Comparison of ENCODE assay signal across 26 mouse cellular contexts in the genomic region with DNA sequence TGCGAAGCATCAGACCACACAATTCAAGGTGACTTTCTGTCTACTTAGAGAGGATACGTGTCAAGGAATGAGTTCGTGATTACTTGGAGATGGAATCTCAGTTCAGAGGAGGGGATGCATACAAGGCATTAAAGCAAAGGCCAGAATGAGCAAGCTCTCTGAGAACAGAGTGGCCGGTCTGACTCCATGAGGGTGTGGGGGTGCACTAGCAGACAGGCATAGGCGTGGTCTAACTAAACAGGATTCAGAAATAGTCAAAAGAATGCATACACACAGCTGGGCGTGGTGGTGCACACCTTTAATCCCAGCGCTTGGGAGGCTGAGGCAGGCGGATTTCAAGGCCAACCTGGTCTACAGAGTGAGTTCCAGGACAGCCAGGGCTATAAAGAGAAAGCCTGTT. TPM values are rescaled to one million over a fixed set of nuclear protein-coding genes. Genes with fewer than 3 reads are reported as not detected.
"Had no signal": no experiment of that assay in that cellular context is flagged by ENCODE, and none has a peak within 500 bp of the region (broad histone marks: within the 10 kb centered on the region; RNA-seq: fewer than 3 reads in every experiment).

No protein-coding gene starts in this region.

- DNase-seq: gastrocnemius, postnatal 14 days; gastrocnemius, postnatal 36 days; heart, adult 18-20 months; heart, postnatal 14 days; heart, postnatal 36 days; kidney, adult 18-20 months; kidney, adult 8-10 months; kidney, postnatal 10 days; kidney, postnatal 25 days; kidney, postnatal 4 days; liver; liver, embryonic 13.5 days had no signal

- H3K4me3 ChIP-seq: heart, embryonic 10.5 days; heart, embryonic 12.5 days; hindbrain, embryonic 13.5 days; hindbrain, embryonic 15.5 days; layer of hippocampus, adult 2 months; left cerebral cortex, adult 2 months; limb, embryonic 10.5 days; limb, embryonic 12.5 days; liver, embryonic 13.5 days; liver, embryonic 15.5 days had no signal

- H3K9ac ChIP-seq: heart, embryonic 12.5 days; hindbrain, embryonic 13.5 days; hindbrain, embryonic 15.5 days; limb, embryonic 12.5 days; liver, embryonic 13.5 days; liver, embryonic 15.5 days had no signal

- H3K4me1 ChIP-seq: heart, embryonic 10.5 days; heart, embryonic 12.5 days; hindbrain, embryonic 13.5 days; hindbrain, embryonic 15.5 days; limb, embryonic 10.5 days; limb, embryonic 12.5 days; liver, embryonic 13.5 days; liver, embryonic 15.5 days had no signal

- H3K36me3 ChIP-seq: heart, embryonic 10.5 days; heart, embryonic 12.5 days; hindbrain, embryonic 13.5 days; hindbrain, embryonic 15.5 days; limb, embryonic 10.5 days; limb, embryonic 12.5 days; liver, embryonic 13.5 days; liver, embryonic 15.5 days had no signal

- H3K27ac ChIP-seq: heart, embryonic 10.5 days; hindbrain, embryonic 13.5 days; hindbrain, embryonic 15.5 days; hindbrain, postnatal 0 days; layer of hippocampus, adult 2 months; left cerebral cortex, adult 2 months; limb, embryonic 10.5 days; limb, embryonic 12.5 days; liver, embryonic 13.5 days; liver, embryonic 15.5 days had no signal

- H3K9me3 ChIP-seq: heart, embryonic 10.5 days; hindbrain, embryonic 13.5 days; hindbrain, embryonic 15.5 days; limb, embryonic 10.5 days; limb, embryonic 12.5 days; liver, embryonic 13.5 days; liver, embryonic 15.5 days had no signal

RNA-seq across cellular contexts. Expression of a gene that starts 33.3 kb away (rescaled TPM):
- total RNA-seq: gastrocnemius, adult 18-20 months; gastrocnemius, adult 8-10 months; gastrocnemius, postnatal 14 days; gastrocnemius, postnatal 36 days; heart, adult 18-20 months; heart, adult 8-10 months; heart, postnatal 14 days; heart, postnatal 36 days; hematopoietic stem cell, adult 5-6 weeks; hindbrain, postnatal 0 days had no signal
